Mouse (Mus musculus): Measurements from ENCODE around the gene Ly6g6d.

DNA sequence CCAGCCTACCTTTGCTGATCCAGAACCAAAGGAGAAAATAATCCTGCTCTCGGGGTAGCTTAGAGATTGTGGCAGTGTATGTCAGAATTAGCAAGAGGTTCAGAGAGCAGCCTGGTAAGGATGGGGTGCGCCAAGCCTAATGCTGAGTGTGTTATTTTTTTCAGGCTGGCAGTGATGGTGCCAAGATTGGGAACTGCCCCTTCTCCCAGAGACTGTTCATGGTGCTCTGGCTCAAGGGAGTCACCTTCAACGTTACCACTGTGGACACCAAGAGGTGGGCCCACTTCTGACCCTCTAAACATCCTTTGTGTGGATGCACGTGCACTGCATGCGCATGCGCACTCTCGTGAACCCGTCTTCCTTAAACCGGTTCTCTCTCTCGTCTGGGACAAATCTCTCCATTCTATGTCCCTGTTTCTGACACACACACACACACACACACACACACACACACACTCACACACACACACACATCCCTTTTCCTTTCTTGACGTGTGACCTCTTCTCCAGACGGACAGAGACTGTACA is 25.5 kb downstream of the Ly6g6d start:
- TF ChIP-seq CTCF (IDR thresholded peaks at IDR 0.05) (no peak), POLR2A (IDR thresholded peaks at IDR 0.05; ENCODE audit: insufficient read depth, low read depth, low read length) (no peak), EP300 (IDR thresholded peaks at IDR 0.05; ENCODE audit: insufficient read depth, low read depth, low read length) (no peak)

All from heart, adult 2 months (tissue).